Mouse (Mus musculus) olfactory bulb, adult 2 months (tissue): Measurements from ENCODE around the gene Tex33.

Experiments
- CTCF ChIP-seq: fragments of 200-500 bp; IDR thresholded peaks from 2 replicates; pipeline ENCODE4 v1.5.1; 2012; ENCODE audit warnings: low read depth, mild to moderate bottlenecking, low read length, moderate library complexity; ENCODE audit not compliant: insufficient read depth
- POLR2A ChIP-seq: fragments of 200-500 bp; IDR thresholded peaks from 2 replicates; pipeline ENCODE4 v1.6.1; 2012; ENCODE audit warnings: mild to moderate bottlenecking, low read depth, low read length, moderate library complexity; ENCODE audit not compliant: insufficient read depth

- TF ChIP-seq CTCF (no peak), POLR2A (no peak)
Observed at GRCm38 (mm10) chr15:78438505-78438904, 42.8 kb upstream of the Tex33 start.
